Mouse (Mus musculus): Measurements from ENCODE around the gene Ros1. TPM values are rescaled to one million over a fixed set of nuclear protein-coding genes. Genes with fewer than 3 reads are reported as not detected.

The Ros1 gene
- 0.03 and 0.05 TPM in 2 replicates for polyA plus RNA-seq (2015; fragmentation: Nextera tagmentation; extraction: Ambion mirVana)

- no peaks in the 10 kb centered on the region for H3K36me3 ChIP-seq
- H3K9ac ChIP-seq: no peak within 1 kb of the TSS
- H3K27ac ChIP-seq: no peak within 1 kb of the TSS
- ATAC-seq (ENCODE audit: low read depth): no peak
- no peaks in the 10 kb centered on the region for H3K9me3 ChIP-seq (replicated peaks)
- H3K4me3 ChIP-seq (replicated peaks): no peak within 1 kb of the TSS
- DNase-seq: no peak
- H3K4me1 ChIP-seq (replicated peaks): no peaks in the 10 kb centered on the region
- H3K4me2 ChIP-seq: no peak within 1 kb of the TSS
- no peaks in the 10 kb centered on the region for H3K27me3 ChIP-seq
- WGBS (ENCODE audit: insufficient replicate concordance): 56% methylated on average over 7 of the region's 7 CpGs
Observed at GRCm38 (mm10) chr10:52194957-52195852, at the start of gene Ros1. Gene Ros1, minus strand, starts transcription at chr10:52195244.

- 46% methylated on average over 7 of the region's 7 CpGs for WGBS (ENCODE audit: insufficient replicate concordance)
- ATAC-seq (ENCODE audit: low read depth) (no peak), DNase-seq (no peak)
- H3K9ac ChIP-seq: no peak overlapping the region
- no peaks in the 10 kb centered on the region for H3K36me3 ChIP-seq
- no peaks in the 10 kb centered on the region for H3K9me3 ChIP-seq (replicated peaks)
- no peaks in the 10 kb centered on the region for H3K27me3 ChIP-seq
- H3K4me2 ChIP-seq: no peak overlapping the region
- H3K27ac ChIP-seq: no peak overlapping the region
- peaks cover 12% of the 10 kb centered on the region; the same call in 1 of the 2 replicates for H3K4me1 ChIP-seq (replicated peaks)
- no peak overlapping the region for H3K4me3 ChIP-seq (replicated peaks)
Observed at GRCm38 (mm10) chr10:52242680-52243323, 47.8 kb upstream of the Ros1 start.

- H3K27ac ChIP-seq: no peak overlapping the region
- no peak overlapping the region for H3K9ac ChIP-seq
- H3K4me1 ChIP-seq (replicated peaks): peaks cover 12% of the 10 kb centered on the region; the same call in 1 of the 2 replicates
- no peak overlapping the region for H3K4me3 ChIP-seq (replicated peaks)
- ATAC-seq (ENCODE audit: low read depth): no peak
- no peaks in the 10 kb centered on the region for H3K9me3 ChIP-seq (replicated peaks)
- DNase-seq: no peak
- no peak overlapping the region for H3K4me2 ChIP-seq
- no peaks in the 10 kb centered on the region for H3K27me3 ChIP-seq
- no peaks in the 10 kb centered on the region for H3K36me3 ChIP-seq
- WGBS (ENCODE audit: insufficient replicate concordance): 64% methylated on average over 5 of the region's 5 CpGs
Observed at GRCm38 (mm10) chr10:52242015-52242414, 47.0 kb upstream of the Ros1 start.

- DNase-seq (no peak), ATAC-seq (ENCODE audit: low read depth) (no peak)
- Histone ChIP-seq H3K9me3 (replicated peaks) (no peaks in the 10 kb centered on the region), H3K4me2 (peak overlapping the region; percentile 91), H3K27ac (no peak overlapping the region), H3K9ac (no peak overlapping the region), H3K4me1 (replicated peaks) (peaks cover 22% of the 10 kb centered on the region), H3K27me3 (peaks cover 19% of the 10 kb centered on the region), H3K36me3 (no peaks in the 10 kb centered on the region), H3K4me3 (replicated peaks) (peak overlapping the region; percentile 69; the same call in 1 of the 2 replicates)
- 66% methylated on average over 5 of the region's 5 CpGs for WGBS (ENCODE audit: insufficient replicate concordance)
Observed at GRCm38 (mm10) chr10:52235461-52235860, 40.4 kb upstream of the Ros1 start.

DNA sequence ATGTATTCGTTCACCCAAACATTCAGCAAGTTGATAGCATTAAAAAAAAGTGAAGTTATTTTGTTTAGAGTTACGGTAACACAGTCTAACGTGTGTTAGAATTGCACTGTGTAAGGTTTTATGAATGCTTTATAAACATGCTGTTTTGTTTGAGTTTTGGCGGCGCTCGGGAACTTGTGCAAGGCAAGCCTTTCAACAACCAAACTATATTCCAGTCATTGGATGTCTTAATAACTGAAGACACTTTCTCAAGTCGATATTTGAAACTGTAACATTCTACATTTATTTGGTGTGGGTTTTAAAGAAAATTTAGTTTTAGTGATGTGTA, 39.6 kb upstream of the Ros1 start:
- WGBS (ENCODE audit: insufficient replicate concordance): 23% methylated on average over 7 of the region's 7 CpGs
- no peak for DNase-seq

DNA sequence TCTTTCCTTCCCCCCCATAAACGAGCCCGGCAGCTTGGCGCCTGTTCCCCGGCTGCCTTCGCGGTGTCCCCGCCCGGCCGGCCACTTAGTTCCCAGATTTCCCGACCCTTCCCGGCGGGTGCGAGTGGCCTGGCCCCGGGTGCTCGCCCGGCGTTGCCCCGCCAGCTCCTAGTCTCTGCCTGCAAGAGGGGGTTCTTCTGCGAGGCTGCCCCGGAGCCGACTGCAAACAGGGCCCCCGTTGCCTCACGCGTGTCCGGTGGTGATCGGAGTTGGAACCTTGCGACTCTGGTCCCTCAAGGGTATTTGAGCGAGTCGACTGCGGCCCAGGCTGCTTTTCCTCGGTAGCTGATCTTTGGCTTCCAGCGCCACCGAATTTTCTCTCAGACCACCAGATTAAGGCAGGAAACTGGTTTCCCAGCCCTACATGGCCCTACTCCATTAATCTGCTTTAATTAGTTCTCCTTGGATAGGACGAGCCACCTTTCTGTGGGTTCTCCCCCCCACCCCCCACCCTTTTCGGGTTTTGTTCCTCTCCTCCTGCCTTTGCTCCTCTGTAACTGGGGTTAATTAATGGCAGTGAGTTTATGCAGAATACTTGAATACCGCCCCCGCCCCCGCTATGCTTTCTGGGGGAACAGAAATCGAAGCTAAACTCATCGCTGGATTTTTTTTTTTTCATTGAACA, 39.1 kb upstream of the Ros1 start:
- Histone ChIP-seq H3K9ac (peak overlapping the region; percentile 77), H3K27me3 (peaks cover 19% of the 10 kb centered on the region), H3K9me3 (replicated peaks) (no peaks in the 10 kb centered on the region), H3K36me3 (no peaks in the 10 kb centered on the region), H3K4me1 (replicated peaks) (peaks cover 22% of the 10 kb centered on the region), H3K4me2 (peak overlapping the region; percentile 91), H3K27ac (peak overlapping the region; percentile 29; the same call in 1 of the 2 replicates), H3K4me3 (replicated peaks) (peak overlapping the region; percentile 69)
- 1% methylated on average over 40 of the region's 40 CpGs for WGBS (ENCODE audit: insufficient replicate concordance)
- ATAC-seq (ENCODE audit: low read depth): peak; percentile 30
- DNase-seq: peak; percentile 3

More for the DNA sequence above, 39.6 kb upstream of the Ros1 start:
- Histone ChIP-seq H3K4me1 (replicated peaks) (peaks cover 22% of the 10 kb centered on the region), H3K9ac (peak overlapping the region; percentile 77; the same call in 1 of the 2 replicates), H3K27ac (no peak overlapping the region), H3K9me3 (replicated peaks) (no peaks in the 10 kb centered on the region), H3K4me3 (replicated peaks) (peak overlapping the region; percentile 69), H3K36me3 (no peaks in the 10 kb centered on the region), H3K4me2 (peak overlapping the region; percentile 91), H3K27me3 (peaks cover 19% of the 10 kb centered on the region)
- ATAC-seq (ENCODE audit: low read depth): no peak

GRCm38 (mm10) chr10:52233301-52233968, 38.4 kb upstream of the Ros1 start, which contains the start of gene Dcbld1:
Gene Dcbld1, plus strand, starts transcription at chr10:52233619.
- Histone ChIP-seq H3K9me3 (replicated peaks) (no peaks in the 10 kb centered on the region), H3K4me1 (replicated peaks) (peaks cover 22% of the 10 kb centered on the region), H3K27me3 (peaks cover 19% of the 10 kb centered on the region), H3K27ac (peak within 1 kb of the TSS; percentile 29), H3K36me3 (no peaks in the 10 kb centered on the region), H3K4me2 (peak within 1 kb of the TSS; percentile 91), H3K9ac (peak within 1 kb of the TSS; percentile 77), H3K4me3 (replicated peaks) (peak within 1 kb of the TSS; percentile 69)
- ATAC-seq (ENCODE audit: low read depth) (peak; percentile 90), DNase-seq (peak; percentile 35)
- WGBS (ENCODE audit: insufficient replicate concordance): under 1% methylated on average over 58 of the region's 60 CpGs

GRCm38 (mm10) chr10:52232196-52233176, 37.4 kb upstream of the Ros1 start:
- ATAC-seq (ENCODE audit: low read depth) (peak; percentile 21; the same call in 1 of the 2 replicates), DNase-seq (peak; percentile 4)
- Histone ChIP-seq H3K4me1 (replicated peaks) (peaks cover 22% of the 10 kb centered on the region), H3K4me2 (peak overlapping the region; percentile 91), H3K4me3 (replicated peaks) (peak overlapping the region; percentile 69), H3K27me3 (peaks cover 19% of the 10 kb centered on the region), H3K9ac (0 out of 2 replicates have a peak overlapping the region, but pooled peaks have one; percentile 26), H3K36me3 (no peaks in the 10 kb centered on the region), H3K27ac (peak overlapping the region; percentile 21; the same call in 1 of the 2 replicates), H3K9me3 (replicated peaks) (no peaks in the 10 kb centered on the region)
- WGBS (ENCODE audit: insufficient replicate concordance): 9% methylated on average over 21 of the region's 21 CpGs

DNA sequence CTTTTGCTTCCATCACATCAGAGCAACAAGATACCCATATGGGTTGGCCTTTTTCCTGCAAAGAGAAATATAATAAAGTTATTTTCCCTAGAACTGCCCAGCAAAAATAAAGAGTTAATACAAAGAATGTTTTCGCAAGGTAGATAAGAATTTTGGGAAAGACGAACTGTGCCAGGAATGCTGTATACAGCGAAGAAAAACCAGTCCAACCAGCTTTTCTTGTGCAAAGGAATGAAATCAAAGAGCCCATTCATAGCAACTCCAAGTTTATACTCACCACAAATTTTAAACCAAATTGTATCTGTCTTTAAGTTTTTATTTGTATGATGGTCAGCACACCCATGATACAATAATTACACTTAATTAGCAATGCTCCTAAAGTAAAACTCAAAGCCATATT, 24.6 kb upstream of the Ros1 start:
- WGBS (ENCODE audit: insufficient replicate concordance): 70% methylated on average over 3 of the region's 3 CpGs
- H3K27me3 ChIP-seq: no peaks in the 10 kb centered on the region
- ATAC-seq (ENCODE audit: low read depth): no peak
- H3K4me2 ChIP-seq: no peak overlapping the region
- DNase-seq: no peak
- H3K4me1 ChIP-seq (replicated peaks): peaks cover 5% of the 10 kb centered on the region
- H3K27ac ChIP-seq: no peak overlapping the region
- H3K9ac ChIP-seq: no peak overlapping the region
- no peaks in the 10 kb centered on the region for H3K36me3 ChIP-seq
- no peaks in the 10 kb centered on the region for H3K9me3 ChIP-seq (replicated peaks)
- no peak overlapping the region for H3K4me3 ChIP-seq (replicated peaks)

DNA sequence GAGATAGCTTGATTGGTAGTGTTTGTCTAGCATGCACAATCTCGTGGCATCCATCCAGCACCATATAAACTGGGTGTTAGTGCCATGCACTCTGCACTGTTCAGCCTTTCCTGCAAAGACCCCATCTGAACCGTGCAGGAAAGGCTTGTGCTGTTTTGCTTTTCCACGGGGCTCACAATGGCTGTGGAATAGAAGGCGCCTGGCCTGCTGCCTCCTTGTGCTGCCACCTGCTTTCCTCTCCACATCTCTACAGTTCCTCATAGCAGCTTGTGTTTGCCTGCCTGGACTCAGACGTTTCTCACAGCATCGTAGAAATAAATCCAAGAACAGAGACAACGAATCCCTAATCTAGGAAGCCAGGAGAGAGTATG, 22.5 kb upstream of the Ros1 start:
- Histone ChIP-seq H3K27me3 (no peaks in the 10 kb centered on the region), H3K36me3 (no peaks in the 10 kb centered on the region), H3K9me3 (replicated peaks) (no peaks in the 10 kb centered on the region), H3K4me1 (replicated peaks) (peaks cover 5% of the 10 kb centered on the region), H3K9ac (no peak overlapping the region), H3K27ac (no peak overlapping the region), H3K4me3 (replicated peaks) (no peak overlapping the region), H3K4me2 (no peak overlapping the region)
- ATAC-seq (ENCODE audit: low read depth): no peak
- 38% methylated on average over 7 of the region's 7 CpGs for WGBS (ENCODE audit: insufficient replicate concordance)
- no peak for DNase-seq

Data from liver, embryonic 13.5 days (tissue).